Mouse (Mus musculus): ENCODE measurements at regions not wholly inside any gene's neighbourhood (a gene's known extent, or its start where the extent isn't known, plus 50 kb on each side); places are given as distances from the start of the nearest gene placed in this dataset.

- DNase-seq, result no peak
These were observed 140.5 kb upstream of the Tbx3 start for GRCm38 (mm10) chr5:119530009-119530408.

GRCm38 (mm10) chr5:119534946-119535345 is 135.5 kb upstream of the Tbx3 start:
- DNase-seq, result no peak

DNA sequence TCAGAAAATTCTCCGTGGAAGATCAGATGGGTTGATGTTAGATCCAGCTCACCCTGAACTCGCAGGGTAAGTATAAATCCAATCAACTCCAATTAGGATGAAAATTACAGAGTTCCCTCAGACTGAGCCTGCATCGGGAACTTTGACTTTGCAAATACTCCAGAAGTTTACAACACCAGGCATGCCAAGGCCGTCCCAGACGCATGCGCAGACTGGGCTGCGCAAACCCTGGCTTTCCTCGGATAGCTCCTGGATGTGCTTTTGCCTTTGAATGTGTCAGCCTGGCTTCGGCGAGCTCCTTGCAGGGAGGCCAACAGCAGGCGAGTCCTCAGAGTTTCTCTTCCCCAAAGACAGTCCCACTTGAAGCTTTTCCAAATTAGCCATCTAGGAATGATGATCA is 127.6 kb upstream of the Tbx3 start:
- DNase-seq, result no peak

DNA sequence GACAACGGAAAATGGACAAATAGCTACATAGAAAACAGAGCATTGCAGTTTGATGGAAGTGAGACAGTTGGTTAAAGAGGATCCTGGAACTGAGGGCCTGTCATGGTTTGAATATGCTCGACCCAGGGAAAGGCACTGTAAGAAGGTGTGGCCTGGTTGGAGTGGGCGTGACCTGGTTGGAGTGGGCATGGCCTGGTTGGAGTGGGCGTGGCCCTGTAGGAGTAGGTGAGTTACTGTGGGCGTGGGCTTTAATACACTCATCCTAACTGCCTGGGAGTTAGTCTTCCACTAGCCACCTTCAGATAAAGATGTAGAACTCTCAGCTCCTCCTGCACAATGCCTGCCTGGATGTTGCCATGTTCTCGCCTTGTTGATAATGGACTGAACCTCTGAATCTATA is 126.8 kb upstream of the Tbx3 start:
- no peak for DNase-seq

GRCm38 (mm10) chr5:119544681-119545080 is 125.8 kb upstream of the Tbx3 start:
- no peak for DNase-seq

DNA sequence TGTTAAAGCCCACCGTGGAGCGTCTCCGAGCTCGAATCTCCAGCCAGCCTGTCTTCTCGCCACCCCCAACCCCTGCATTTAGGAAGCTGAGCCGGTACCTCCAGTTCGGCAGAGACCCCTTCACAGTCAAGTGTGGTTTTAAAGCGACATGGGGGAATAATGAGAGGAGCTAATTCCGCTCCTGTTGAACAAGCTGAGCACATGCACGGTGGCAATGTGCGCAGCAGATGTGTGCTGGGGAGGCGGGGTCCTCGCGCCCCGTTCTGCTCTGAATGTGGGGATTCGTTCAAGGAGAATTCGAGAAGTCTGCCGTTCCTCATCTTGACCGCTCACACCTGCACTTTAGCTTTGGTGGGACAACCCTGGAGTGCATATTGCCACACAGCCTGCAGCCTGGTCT is 123.4 kb upstream of the Tbx3 start:
- no peak for DNase-seq

- no peak for DNase-seq
These were observed 119.6 kb upstream of the Tbx3 start for GRCm38 (mm10) chr5:119550916-119551315.

GRCm38 (mm10) chr5:119553469-119553868 is 117.0 kb upstream of the Tbx3 start:
- no peak for DNase-seq

- DNase-seq, result no peak
These were observed 113.4 kb upstream of the Tbx3 start for GRCm38 (mm10) chr5:119557071-119557470.

- no peak for DNase-seq
These were observed 110.8 kb upstream of the Tbx3 start for GRCm38 (mm10) chr5:119559696-119560095.

DNA sequence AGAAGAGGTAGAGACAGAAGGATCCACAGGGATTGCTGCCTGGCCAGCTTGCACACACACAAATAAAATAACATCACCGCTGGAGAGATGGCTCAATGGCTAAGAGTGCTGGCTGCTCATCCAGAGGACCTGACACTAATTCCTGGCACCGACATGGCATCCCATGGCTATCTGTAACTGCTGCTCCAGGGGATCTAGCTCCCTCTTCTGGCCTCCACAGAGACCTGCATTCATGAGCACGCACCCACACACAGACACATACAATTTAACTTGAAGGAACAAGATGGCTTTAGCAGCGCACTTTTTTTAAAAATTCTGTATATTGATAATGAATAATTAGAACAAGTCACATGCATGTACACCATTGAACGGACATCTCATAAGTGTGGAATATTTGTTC is 110.1 kb upstream of the Tbx3 start:
- no peak for DNase-seq

GRCm38 (mm10) chr5:119561531-119561930 is 108.9 kb upstream of the Tbx3 start:
- no peak for DNase-seq

DNA sequence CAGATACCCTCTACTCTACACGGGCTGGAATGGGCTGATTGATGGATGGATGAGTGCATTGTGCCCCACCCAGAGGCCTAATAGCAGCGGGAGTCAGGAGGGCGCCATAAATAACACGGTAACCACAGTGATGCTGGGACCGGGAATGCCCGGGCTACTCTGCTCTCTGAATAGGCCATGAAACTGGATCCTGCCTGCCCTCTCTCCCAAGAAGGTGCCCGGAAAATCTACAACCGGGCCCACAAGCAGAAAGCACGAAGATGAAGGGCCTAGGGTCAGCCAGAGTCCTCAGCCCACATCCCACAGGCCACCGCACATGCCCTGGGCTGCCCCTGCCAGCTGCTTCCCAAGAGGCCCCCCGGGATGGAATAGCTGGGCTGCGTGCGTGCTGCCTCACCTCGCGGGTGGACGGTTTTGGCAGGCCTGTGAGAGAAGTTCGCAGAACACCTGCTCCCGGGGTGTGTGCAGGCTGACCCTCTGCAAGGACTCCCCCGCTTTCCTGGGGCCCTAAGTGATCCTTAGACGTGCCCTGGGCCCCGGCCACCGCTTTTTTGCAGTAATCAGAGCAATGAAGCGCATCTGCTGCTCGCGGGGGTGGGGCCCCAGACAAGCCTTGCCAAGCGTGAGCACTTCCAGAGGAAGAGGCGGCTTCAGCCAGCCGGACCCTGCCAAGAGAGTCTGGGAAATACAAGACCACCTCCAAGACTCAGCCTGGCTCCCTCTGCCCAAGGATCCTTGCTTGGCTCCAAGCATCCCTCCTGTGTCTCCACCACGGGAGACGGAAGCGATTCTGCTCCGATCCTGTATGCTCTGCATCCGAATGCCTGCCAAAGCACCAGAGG is 106.7 kb upstream of the Tbx3 start:
- DNase-seq, result no peak

GRCm38 (mm10) chr5:119567639-119568038 is 102.8 kb upstream of the Tbx3 start:
- no peak for DNase-seq

GRCm38 (mm10) chr5:119570054-119570453 is 100.4 kb upstream of the Tbx3 start:
- no peak for DNase-seq

GRCm38 (mm10) chr5:119571644-119572043 is 98.8 kb upstream of the Tbx3 start:
- no peak for DNase-seq

DNA sequence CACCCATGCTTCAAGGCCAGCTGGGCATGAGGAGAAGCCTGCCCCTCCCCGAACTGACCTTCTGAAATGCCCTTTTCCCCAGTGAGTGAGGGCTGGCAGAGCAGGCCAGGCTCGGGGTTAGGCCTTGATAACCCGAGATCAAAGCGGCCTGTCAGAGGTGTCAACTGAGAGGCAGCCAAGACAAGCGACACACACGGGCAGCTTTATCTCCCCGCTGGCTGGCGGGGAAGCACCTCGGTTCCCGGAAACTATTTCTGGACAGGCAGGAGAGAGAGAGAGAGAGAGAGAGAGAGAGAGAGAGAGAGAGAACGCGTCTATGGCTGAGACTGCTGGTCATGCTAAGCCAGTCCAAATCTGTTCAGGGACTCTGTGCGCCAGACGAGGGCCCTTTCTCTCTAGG is 95.3 kb upstream of the Tbx3 start:
- no peak for DNase-seq

- no peak for DNase-seq
These were observed 91.2 kb upstream of the Tbx3 start for GRCm38 (mm10) chr5:119579288-119579687.

DNA sequence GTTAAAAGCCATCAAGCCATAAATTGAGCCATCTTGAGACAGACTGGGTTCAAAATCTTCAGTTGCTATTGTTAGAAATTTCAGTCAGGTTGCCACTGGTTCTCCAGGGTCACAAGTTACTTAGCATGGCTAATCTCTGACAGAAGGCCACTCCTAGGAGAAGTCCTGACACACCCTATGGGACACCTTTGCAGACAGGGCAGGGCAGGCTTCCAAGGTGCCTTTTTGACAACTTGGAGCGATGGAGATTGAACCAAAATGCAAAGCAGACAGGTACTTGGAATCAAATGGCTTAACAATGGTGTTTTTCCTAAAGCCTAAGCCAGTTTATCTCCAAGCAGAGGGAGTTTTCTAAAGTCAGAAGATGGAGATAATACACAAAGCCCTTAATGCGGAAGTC is 90.7 kb upstream of the Tbx3 start:
- no peak for DNase-seq

DNA sequence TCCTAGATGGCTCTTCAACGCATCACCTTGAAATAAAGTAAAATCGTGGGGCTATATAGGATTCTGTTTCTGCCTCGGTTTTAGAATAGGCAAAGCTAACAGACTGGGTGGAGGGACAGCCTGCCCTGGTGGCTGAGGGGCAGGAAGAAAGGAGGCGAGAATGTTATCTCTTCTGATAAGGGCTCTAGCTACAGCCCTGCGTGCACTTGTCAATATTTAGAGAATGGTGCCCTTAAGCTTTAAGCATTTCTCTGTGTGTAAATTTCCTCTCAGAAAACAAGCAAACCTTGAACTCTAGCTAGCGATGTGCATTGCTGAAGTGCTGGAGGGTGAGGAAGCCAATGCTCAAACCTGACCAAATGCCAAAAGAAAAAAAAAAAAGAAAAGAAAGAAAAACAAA is 90.1 kb upstream of the Tbx3 start:
- DNase-seq, result no peak

DNA sequence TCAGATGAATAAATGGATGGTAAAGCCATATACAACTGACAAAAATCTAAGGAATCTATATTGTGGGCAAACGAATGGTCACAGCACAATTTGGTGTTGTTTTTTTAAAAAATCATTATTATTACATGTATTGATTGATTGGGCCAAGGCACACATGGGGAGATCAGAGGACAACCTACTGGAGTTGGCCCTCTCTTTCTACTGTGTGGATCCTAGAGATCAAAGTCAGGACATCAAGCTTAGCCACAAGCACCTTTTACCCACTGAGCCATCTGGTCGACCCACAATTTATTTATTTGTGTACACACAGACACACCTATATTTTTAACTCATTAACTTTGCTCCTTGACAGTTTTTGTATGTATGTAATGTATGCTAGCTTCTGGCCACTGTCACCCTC is 89.7 kb upstream of the Tbx3 start:
- DNase-seq, result no peak

DNA sequence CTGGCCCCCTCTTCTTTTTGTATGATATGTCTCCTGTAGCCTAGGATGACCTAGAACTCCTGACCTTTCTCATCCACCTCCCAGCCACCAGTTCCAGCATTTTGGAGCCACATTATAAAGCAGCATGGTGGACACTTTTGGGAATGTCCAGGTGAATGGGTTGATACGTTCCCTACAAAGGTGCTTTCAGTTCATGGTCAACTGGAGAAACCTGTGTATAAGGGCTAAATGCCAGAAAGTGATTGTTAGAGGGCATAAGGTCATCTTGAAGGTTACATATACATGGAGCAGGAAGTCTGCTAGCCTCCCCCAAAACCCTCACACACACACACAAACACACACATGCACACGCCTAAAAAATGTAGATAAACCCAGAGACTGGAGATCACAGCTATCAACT is 86.1 kb upstream of the Tbx3 start:
- no peak for DNase-seq

- DNase-seq, result no peak
These were observed 85.6 kb upstream of the Tbx3 start for GRCm38 (mm10) chr5:119584914-119585313.

DNA sequence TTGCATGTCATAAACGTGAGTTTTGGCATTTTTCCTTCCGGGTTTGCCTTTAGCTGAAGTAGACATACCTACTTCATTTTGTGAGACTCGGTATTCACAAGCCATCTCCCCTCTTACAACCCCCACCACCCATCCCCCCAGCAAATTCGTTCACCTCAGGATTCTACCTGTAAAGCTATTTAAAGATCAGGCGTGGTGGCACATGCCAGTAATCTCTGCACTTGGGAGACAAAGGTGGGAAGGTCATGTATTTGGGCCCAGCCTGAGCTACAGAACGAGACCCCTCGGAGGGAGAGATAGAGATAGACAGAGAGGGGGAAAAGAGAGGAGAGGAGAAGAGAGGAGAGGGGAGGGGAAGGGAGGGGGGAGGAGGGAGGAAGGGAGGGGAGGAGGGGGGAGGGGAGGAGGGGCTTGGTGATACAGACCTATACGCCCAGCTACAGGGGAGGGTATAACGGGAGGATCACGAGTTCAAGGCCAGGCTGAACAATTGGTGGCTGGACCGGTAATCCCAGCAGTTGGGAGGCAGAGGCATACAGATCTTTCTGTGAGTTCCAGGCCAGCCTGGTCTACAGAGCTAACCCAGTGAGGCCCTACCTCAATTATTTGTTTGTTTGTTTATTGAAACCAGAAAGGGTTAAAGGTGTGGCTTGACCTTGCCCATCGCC is 83.9 kb upstream of the Tbx3 start:
- no peak for DNase-seq
